Mouse (Mus musculus): Measurements from ENCODE around the gene Camkk1.

Camkk1 gene

DNA sequence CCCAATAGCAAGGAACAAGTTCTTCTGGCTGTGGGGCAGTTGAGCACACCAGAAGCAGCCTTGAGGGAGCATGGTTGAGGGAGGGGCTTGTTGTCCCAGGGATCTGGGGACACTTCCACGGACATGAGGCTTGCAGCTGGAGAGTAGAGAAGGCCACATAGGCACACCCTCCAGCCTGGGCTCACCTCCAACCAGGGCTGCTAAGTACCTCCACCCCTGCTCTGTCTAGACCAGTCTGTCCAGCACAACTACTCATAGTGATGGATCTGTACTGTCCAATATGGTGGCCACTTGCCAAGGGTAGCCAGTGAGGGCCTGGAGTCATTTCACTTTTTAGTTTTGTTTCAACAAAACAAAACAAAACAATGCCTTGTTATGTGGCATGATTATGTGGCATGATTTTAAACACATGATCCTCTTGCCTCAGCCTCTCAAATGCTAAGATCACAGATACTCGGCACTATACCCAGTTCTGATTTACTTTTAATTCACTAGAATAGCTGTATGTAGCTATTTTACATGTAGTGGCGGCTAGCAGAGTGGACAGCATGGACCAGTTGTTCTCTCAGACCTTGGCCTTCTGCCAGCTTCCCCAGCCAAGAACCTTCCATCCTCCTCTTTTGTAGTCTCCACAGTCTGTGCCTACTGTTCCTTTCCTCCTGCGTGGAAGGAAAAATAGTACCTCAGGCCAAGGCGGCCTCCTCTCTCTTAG lies 3.3 kb upstream of the Camkk1 start:
- no peak for DNase-seq

DNA sequence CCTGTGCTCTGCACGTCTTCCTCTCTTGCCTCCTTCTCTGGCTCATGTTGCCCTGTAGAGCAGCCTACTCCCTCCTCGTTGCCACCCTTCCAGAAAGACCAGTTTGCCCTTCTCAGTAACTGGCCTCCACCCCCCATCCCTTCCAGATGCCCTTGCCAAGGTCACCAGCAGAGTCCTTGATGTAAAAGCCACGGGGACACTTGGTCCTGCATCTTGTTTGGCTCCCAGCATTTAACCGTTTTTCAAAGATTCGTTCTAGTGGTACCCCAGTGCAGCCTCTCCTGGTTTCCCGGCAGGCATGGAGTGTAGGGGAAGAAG lies 2.7 kb upstream of the Camkk1 start:
- DNase-seq: no peak

DNA sequence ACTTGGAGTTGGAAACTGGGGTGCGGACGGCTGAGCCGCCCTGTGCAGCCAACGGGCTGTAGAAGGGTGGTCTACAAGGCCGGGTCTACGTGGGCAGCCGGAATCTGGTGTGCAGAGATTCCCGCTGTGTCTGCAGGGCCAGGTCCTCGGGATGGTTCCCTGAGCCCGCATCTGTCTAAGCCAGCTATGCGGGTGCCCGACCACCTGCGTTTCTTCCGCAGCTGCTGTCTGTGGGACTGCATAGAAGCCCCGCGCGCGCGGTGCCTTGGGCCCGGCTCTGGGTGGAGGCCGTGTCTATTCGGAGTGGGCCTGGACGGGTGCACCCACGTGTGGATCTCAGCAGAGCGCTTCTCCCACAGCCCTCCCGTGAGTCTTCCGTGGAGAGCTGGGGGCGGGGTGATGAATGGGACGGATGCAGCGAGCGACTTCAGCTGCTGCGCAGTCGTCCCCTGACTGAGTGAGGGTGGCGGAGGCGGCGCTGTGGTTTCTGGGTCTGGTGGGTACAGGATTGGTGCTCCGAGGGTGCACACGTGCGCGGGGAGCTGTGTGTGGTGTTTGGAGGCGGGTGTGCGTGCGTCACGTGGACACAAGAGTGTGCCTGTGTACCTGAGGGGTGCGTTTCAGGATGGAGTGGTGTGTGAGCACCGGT lies 463 bp downstream of the Camkk1 start:
- DNase-seq: peak; percentile 93

DNA sequence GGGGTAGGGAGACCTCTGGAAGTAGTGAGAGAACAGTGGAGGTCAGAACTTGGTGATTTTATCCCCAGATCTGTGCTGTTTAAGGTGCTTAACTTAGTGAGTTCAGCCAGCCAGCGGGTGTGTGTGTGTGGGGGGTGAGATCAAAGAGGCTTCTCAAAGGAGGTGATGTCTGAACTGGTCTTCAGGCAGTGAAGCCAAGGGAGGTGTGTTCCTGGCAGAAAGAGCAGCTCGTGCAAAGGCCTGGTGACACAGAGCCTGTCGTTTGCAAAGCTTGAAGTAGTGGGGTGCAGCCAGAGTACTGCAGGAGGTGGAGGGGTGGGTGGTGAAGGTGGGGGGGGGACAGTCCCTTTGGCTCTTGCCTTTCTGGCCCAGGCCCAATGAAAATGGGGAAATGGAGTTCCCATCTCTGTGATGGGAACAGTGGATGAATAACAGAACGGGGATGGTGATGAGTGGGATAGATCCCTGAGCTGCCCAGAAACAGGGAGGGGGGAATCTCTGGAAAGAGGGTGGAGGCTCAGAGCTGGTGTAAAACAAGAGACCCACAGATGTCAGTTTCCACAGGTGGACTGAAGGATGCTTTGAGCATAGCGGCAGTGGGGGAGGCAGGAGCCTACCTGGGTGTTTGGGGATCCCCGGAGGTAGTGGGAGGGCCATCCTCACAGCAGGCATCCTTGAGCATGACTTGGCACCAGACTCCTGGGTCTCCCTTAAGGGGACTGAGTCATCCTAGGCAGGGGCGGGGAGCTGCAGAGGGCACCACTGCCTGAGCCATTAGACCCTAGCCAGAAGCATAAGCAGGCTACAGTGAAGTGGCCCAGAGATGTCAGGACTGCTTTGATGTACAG lies 2.4 kb downstream of the Camkk1 start:
- DNase-seq: no peak

DNA sequence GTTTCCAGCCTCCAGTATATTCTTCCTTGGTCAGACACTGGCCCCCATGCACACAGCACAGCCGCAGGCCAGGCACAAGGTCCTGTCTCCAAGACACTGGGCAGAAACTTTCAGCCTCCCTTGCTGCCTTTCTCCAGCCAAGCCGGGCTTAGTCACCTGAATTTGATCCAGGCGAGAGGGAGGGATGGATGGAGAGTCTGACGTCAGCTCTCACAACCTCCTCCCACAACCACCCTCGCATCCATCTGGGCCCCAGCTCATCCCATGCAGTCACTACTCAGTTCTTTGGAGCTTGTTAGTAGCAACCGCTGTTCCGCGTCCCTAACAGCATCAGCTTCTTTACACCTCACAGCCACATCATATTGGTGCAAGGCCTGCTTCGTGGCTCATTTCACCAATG lies 4.3 kb downstream of the Camkk1 start:
- DNase-seq: peak; percentile 13

DNA sequence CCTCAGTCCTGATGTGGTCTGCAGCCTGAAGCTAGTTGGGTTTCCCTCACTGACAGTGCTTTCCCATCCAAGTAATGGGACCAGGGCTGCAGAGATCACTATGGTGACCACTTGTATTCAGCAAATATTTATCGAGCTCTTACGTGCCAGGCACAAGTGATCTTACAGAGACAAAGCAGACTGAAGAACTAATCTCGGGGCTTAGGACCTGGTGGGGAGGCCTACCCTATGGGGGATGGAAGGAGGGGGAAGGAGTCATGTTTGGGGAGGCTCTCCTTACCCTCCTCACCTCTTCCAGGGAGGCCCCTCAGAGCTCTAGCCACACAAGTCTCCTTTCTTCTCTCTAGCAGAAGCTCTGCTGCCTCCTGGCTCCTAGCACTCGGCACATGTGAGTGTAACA lies 5.0 kb downstream of the Camkk1 start:
- no peak for DNase-seq

DNA sequence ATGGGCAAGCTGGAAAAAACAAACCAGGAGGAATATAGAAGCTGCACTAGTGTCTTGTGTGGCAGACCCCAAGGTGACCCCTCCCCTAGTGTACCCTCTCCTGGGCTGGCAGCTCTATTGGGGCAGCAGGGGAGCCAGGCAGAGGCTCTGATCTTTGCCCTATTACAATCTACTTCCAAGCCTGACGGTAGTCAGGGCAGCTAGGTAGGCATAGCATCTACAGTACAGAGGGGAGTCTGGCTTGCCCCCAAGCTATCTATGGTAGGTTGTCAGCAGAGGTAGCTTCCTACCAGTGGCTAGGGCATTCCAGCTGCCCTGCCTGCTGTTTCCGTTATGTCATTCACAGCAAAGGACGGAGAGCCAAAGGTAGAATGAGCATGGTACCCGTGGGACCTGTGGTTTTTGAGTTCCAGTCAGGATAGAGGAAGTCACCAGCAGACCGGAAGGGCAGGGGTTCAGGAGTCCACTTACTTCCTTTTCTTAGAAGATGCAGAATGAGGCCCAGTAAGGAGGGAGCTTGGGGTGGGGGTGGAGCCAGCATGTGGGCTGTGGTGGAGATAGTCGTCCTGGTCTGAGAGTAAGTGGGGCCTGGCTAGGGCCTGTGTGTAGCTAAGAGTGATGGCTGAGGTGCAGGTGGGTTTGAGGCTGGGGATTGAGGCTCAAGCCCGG lies 5.6 kb downstream of the Camkk1 start:
- DNase-seq: peak; percentile 26

DNA sequence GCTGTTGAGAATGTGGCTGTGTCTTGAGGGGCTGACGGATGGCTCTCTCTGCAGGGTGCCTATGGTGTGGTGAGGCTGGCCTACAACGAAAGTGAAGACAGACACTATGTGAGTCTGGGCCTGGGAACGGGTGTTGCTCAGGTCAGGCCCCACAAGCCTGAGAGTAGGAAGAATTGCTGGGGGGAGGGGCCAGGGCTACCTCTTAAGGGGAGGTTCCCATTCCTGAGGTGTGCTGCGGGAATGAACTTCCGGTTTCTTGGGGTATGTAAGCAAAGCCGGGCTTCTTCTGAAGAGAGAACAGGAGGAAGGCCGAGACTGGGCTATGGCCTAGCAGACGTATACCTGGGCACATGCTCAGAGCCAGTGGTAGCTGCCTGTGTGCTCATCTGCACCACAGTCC lies 8.2 kb downstream of the Camkk1 start:
- DNase-seq: no peak

DNA sequence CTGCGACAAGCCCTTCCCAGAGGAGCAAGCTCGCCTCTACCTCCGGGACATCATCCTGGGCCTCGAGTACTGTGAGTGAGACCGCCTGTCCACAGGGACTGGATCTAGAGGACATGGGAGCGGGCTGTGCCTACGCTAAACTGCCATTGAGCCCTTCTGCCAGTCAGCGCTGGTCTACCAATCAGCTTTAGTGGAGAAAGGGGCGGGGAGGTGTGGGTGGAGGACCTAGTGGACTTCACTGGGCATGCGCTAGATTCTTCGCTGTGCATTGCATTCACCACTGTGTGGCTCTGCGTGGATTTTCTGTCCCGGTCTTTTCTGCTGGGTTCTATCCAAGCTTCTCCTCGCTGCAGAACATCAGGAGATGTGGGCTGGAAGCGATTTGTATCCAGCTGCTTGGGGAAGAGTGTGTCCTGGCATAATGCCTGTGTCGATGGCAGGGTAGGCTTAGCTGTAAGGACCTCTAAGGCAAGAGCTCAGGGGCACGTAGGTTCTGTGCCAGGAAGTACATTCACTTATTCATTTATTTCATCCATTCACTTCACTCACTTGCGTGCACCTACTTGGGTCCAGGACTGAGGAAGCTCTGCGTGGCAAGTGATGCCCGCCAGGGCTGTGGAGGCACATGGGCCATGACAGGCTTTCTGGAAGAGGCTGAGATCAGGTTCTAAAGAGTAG lies 12.2 kb downstream of the Camkk1 start:
- DNase-seq: peak; percentile 52

DNA sequence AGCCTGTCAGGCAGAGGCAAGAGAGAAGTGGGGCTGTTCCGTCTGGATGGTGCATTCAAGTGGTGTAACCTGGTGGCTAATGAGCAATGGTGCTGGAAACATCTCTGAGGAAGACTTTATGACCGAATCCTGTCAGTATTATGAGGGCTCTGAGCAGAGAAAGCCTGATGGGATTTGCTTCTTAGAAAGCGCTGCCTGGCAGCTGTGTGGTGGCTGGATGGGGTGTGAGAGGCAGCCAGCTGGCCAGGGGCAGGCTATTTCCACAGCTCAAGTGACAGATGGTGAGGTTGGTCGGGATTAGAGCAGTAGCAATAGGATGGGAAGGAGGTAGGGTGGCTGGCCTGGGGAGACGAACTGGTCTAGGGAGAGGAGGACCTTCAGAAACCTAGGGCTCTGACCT lies 12.7 kb downstream of the Camkk1 start:
- no peak for DNase-seq

DNA sequence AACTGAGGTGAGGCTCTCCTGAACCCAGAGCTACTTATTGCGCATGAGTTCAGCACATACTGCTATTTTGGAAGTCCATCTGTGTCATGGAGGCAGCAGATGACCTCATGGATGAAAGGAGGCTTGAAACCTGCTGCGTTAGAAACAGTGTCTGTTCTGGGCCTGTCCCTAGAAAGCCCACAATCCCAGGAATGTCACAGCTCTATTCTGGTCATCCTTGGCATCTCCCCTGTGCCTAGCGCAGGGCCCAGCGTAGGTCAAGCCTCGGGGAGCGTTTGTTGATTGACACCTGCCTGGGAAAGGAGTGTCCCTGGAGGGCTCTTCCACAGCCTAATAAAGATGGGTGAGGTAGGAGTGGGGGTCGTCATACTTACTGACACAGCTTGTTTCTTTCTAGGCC lies 17.3 kb downstream of the Camkk1 start:
- DNase-seq: no peak

DNA sequence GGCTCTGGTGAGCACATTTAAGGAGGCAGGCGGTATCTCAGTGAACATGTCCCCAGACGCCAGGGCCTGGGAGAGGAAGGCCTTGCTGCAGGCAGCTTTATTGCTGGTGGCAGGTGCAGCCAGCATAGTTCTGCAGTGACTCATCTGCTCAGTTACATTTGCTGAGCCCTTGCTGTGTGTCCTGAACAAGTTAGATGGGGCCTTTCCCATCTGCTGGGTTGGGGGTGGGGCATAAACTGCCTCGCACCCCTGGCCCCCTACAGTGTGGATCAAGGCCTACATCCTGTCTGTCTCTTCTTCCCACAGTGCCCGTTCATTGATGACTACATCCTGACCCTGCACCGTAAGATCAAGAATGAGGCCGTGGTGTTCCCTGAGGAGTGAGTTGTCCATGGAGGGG lies 18.1 kb downstream of the Camkk1 start:
- peak; percentile 63 for DNase-seq

DNA sequence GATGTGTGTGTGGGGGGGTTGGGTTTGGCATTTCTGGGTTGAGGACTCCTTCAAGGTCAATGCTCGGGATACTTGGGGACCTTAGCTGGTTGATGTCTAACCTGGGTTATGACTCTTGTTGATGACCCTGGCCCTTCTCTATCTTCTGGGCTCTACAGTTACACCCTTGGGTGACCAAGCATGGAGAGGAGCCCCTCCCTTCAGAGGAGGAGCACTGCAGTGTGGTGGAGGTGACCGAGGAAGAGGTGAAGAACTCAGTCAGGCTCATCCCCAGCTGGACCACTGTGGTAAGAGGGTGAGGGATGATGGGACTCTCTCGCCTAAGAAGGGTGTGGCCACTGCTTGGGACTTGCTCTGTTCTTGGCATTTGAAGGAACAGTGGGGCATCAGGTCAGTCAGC lies 18.9 kb downstream of the Camkk1 start:
- DNase-seq: no peak

DNA sequence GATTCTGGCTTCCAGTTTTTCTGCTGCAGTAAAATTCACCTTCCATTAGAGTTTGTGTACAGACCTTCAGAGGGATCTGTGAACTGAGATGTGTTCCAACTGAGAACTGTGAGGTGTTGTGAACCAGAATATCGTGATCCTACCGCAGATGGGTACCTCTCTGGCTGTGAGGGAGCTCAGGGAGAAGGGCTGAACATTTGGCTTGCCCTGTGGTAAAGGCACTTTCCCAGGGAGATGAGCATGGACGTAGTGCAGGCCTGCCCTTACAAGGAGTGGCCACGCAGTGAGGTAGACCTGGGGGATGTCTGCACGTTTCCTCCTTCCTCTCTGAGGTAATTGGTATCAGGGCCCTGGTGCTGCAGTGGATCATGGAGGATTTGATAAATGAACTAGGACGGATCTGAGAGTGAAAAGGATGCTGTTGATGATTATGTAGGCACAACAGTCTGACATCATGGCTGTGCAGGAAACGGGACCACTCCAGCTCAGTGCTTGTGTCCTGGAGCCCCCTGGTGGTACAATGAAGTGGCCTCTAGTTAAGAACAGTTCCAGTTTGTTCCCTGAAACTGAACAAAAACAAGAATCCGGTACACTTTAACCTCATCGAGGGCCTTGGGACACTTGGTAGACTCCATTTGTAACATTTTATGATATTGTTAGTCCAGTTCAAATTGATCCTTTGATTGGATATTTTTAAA lies 20.4 kb downstream of the Camkk1 start:
- DNase-seq: peak; percentile 85

DNA sequence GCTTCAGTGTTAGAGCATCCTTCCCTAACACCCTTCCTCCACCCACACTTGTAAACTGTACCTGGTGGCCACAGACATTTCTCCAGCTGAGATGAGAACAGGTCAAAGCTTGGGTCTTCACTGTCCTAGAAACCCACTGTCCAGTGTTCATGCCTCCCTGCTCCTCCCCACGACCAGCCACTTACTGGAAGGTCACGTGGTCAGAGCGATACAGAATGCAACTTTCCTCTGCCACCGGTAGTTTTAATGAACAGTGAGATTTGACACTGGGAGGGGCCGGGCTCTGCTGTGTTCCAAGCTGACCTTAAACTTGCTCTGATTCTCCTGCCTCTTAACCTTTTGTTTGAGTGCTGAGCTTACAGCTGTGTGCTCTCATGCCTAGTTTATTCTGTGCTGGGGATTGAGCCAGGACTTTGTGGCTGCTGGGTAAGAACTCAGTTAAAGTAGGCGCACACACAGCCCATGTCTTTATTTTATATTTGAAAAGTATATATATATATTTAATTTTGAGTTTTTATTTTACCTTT lies 25.5 kb downstream of the Camkk1 start:
- no peak for DNase-seq

DNA sequence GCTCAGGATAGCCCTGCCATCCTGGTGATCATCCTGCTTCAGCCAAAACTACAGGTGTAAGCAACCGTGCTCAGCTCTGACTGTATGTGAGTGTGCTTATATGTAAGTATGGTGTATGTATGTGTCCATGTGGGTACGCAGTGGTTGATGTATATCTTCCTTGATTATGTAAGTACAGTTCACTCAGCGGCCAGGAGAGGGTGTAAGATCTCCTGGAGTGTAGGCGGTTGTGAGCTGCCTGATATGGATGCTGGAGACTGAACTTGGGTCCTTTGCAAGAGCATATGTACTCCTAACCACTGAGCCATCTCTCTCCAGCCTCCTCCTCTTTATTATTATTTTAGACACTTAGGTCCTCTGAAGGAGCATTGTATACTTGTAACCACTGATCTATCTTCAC lies 26.0 kb downstream of the Camkk1 start:
- peak; percentile 41 for DNase-seq

DNA sequence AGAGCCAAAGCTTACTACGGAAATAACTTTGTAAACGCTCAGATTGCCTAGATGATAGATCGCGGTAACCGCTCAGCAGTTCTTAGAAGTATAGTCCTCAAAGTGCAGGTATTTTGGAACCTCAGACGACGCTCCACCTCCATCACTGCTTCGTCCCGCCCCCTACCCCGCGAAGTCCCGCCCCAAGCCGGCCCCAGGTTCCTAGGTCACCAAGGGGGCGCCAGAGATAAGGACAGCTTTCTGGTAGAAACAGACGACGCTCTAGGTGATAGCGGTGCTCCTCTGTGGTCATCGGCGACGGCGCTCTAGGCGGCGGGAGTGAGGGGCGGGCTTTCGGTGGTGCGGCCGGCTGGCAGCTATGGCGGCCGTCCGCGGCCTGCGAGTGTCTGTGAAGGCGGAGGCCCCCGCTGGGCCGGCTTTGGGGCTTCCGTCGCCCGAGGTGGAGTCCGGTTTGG lies 28.8 kb downstream of the Camkk1 start, which contains the start of gene Ncbp3:
Gene Ncbp3 (plus strand): TSS at position 242 of the 455 bp plus-strand sequence.
- DNase-seq: peak; percentile 98

DNA sequence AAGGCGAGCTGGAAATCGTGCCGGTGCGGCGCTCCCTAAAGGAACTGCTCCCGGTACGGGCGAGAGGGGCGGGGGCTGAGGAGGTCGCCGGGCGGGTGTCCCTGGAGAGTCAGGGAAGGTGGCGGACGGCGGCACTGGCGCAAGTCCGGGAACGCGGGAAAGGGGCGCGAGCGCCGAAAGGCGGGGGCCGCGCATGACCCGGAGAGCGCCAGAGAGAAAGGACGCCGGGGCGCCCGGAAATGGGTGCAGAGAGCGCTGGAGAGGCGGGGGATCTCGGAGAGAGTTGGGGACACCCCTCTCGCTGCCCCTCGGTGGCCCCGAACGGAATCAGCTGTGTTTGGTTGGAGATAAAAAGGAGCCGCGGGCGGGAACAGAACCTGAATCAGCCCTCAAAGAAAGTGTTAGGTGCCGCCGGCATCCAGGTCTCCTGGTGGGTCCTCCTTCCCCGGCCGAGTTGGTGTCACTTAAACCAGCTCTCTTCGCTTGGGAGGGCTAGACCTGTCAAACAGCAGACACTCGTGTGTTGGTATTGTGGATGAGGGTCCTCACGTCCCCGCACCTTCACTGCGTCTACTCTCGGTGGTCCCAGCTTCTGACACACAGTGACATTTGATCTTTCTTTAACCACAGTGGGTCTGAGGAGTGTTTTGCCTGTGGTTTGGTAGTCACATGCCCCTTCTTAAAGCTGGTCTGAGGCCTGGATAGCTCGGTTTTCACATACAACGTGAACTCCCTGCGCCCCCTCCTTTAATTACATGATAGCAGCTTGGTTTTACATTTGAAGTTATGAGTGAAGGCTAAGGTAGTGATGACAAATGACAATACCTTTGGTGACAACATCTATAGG lies 29.4 kb downstream of the Camkk1 start:
- DNase-seq: peak; percentile 83

DNA sequence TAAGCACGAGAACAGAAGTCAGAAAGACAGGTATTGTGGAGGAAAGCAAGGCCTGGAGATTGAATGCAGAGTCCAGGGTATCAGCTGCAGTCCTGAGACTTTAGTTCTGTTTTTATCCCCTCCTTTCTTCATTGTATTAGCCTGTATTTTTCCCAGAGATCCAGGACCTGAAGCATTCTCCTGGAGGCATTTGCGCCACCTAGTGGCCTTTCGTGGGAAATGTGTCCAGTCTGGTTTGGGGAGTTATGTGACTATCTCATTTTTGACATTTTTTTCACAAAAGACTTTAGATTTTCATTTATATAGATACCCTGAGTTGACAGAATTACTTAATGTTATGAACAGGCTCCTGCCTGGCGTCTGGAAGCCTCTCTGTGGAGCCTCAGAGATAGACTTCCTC lies 30.5 kb downstream of the Camkk1 start:
- peak; percentile 82 for DNase-seq

DNA sequence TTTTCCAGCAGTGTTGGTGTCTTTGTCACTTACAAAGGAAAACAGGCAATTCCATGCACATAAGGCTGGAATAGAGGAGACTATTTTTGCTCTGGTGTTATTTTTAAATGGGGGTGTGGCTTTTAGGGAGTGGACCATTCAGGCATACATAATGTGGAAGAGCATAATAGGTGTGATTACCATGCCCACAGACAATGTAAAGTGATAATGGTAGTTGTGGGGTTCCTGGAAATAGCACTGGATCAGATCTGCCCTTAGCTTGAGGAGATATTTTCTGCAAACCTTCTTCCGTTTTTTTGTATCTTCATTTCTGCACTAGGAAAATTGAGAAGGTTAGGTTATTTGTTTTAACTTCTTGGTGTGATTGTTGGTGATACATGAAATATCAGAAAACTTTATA lies 34.0 kb downstream of the Camkk1 start:
- no peak for DNase-seq

DNA sequence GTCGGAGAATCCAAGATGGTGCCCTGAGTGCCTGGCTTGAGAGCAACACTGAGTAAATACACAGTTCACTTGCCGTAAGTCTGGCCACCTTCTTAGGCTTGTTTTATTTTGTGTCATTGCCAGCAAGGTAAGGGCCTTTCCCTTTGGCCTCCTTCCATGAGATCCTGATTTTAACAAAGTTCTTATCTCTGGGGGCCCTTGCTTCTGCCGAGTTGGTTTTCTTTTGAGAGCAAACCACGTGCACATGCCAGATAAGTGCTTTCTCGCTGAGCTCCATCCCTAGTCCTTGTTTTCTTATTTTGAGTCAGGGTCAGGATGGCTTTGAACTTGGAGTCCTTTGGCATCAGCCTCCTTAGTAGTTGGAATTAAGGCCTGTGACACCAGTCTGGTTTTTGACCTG lies 38.9 kb downstream of the Camkk1 start:
- no peak for DNase-seq

Measured in thymus, postnatal 4 days (tissue).